Mouse (Mus musculus): ENCODE data around the gene Tmem212.

Tmem212 gene

DNA sequence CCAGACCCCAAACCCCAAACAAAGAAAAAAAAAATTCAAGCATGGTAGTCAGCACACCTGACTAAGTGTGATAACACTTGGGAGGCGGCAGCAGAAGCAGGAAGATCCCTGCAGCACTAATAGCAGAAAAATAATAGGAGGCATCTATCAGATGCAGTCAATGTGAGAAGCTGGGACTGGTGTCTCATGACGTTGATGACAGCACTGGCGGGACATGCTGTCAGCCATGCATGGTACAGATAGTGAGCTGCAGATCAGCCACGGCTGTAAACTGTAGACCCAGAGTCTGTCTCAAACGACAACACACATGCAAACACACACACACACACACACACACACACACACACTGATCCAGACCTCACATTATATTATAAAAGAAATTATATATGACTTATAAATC, 52.9 kb downstream of the Tmem212 start:
- DNase-seq (ENCODE audit: low spot score in 2 of 2): peak in 1 of 2 experiments; percentile 6

DNA sequence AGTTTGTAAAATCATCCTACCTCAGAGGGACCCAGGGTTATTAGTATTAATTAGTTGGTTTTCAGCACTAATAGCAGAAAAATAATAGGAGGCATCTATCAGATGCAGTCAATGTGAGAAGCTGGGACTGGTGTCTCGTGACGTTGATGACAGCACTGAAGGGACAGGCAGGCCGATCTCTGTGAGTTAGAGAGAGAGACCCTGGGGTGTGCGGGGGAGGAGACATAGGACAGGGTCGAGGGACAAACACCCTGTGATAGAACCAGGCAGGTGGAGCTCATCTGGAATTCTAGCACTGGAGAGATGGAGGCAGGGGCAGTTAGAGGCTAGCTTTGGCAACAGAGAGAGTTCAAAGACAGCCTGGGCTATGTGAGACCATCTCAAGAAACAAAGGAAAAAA, 53.3 kb downstream of the Tmem212 start:
- DNase-seq (ENCODE audit: low spot score in 2 of 2): no peak

DNA sequence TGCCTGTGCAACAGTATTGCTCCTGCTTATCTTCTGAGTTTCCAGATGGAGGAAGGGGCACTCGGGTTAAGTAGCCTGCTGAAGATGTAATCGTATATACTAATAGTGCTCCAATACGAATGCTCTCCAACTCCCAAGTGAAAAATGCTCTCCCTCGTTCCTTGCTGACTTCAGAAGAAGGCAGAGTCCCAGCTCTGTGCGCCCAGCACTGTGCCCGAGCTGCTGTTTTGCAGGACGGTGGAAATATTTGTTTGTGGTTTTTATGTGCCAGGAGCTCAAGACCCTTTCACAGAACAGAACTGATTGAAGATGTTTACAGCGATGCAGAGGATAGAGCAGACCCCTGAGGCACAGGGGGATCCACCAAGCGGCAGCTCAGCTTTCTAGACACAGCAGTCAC, 55.9 kb downstream of the Tmem212 start:
- no peak for DNase-seq (ENCODE audit: low spot score in 2 of 2)

DNA sequence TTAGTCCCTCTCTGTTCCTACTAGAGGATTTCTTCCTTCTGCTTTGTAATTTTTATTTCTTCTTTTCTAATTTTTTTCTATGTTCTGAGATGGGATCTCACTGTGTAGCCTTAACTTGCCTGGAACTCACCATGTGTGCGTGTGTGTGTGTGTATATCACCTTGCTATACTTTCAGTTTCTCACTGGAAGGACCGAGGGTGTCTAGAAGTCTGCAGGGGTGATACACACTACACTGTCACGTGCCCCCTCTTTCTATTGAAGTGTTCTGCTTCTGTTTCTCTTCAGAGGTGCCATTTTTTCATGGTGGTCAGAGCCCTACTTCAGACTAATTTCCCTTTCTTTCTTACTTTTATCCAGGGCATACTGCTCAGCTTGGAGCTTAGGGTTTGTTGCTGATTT, 56.4 kb downstream of the Tmem212 start:
- DNase-seq (ENCODE audit: low spot score in 2 of 2): no peak

DNA sequence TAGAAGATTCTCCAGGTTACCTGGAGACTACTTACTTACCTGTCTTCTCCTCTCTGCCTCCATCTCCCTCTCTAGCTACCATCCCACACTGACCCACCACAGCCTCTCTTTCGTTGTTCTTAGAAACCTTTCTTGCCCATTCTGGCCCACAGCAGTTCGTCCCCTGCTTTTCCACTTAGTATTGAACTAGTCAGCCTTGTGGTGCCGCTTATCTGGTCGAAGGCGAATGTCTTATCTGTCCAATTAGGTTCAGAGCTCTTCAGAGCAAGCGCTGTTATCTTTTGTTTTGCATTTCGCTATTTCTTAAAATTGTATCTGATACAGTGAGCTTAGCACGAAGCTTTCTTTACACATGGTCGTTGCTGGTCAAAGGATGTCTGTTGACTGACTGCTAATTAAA, 56.9 kb downstream of the Tmem212 start:
- DNase-seq (ENCODE audit: low spot score in 2 of 2): peak in 1 of 2 experiments; percentile 35

DNA sequence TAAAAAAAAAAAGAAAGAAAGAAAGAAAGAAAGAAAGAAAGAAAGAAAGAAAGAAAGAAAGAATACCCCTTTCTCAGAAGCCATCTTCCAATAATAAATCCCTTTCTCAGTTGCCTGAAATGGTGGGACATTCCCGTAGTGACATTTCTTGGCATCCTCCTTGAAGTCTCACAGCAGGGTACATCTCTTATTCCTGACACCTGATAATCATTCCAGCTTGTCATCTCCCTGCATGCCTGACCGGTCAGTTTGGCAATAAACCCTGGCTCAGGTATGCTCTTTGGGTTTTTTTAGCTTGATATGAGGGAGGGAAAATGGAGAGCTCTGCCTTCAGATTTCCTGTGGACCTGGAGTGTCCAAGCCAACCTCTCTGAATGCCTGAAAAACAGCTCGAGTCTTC, 59.9 kb downstream of the Tmem212 start:
- no peak for DNase-seq (ENCODE audit: low spot score in 2 of 2)

DNA sequence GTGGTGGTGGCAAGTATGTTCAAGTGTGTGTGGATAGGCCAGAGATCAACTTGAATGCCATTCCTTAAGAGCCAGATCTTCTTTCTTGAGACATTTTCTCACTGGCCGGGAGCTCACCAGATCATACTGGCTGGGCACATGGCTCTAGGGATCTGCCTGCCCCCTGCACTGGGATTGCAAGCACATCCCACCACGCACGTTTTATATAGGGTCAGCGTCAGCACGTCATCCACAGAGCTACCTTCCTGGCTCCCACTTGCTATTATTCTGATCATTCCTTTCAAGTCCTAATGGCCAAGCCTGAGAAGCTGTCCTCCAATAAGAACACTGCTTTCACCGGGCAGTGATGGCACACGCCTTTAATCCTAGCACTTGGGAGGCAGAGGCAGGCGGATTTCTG, 60.4 kb downstream of the Tmem212 start:
- no peak for DNase-seq (ENCODE audit: low spot score in 2 of 2)

DNA sequence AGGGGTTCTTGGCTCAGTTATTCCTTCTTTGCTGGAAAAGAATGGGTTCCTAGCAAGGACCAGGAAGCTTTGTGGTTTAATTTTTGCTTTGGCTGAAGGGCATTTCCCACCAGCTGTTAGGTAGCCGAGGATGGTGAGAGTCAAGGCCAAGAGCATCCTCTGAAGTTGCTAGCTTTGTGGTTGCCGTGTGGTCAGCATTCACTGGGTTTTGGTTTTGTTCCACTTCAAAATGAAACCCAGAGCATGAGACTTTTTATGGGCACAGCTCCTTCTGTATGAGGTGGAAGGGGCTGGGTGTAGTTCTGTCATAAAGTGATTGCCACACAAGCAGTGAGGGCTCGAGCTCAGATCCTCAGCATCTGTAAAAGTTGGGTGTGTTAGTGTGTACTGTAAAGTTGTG, 67.4 kb downstream of the Tmem212 start:
- no peak for DNase-seq (ENCODE audit: low spot score in 2 of 2)

DNA sequence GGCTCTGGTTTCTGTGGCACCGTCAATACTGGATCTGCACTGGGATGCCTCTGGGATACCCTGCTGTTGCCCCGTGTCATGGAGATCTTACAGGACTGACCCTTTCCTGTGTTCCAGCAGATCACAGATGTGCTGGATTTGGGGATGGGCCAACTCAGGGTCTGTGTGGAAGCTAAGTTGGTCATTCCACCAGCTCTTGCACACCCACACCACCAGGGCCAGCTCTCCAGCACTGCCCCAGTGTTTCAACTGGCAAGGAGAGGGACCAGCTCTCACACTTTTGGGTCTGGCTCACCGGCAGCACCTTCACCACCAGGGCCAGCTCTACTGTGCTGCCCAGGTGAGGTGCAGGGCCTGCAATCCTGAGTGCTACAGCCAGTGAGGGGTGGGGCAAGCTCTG, 68.9 kb downstream of the Tmem212 start:
- DNase-seq (ENCODE audit: low spot score in 2 of 2): no peak

DNA sequence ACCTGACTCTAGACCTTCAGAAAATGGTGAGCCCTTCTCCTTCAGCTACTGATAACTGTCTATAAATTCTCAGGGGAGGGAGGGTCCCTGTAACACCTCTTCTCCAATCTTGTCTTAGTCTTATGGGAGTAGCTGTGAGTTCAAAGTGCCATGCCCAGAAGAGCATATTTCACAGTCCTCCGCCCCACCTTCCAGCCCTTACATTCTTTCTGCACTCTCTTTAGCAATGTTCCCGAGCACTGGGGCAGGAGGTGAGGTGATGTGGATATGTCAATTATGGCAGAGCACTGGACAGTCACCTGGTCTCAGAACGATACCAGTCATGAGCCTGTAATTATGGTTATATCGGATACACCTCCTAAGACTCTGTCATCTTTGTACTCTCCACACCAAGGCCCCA, 70.2 kb downstream of the Tmem212 start:
- DNase-seq (ENCODE audit: low spot score in 2 of 2): no peak
